Mouse (Mus musculus) lung, postnatal 0 days (tissue): ENCODE data around the gene Arhgap15.

ENCODE experiments used
- CTCF ChIP-seq: IDR thresholded peaks from 2 replicates; pipeline ENCODE4 v1.5.1; 2016; ENCODE audit warnings: antibody characterized with exemption, mild to moderate bottlenecking
- EP300 ChIP-seq: IDR thresholded peaks from 2 replicates; pipeline ENCODE4 v1.6.1; 2016; ENCODE audit warnings: antibody characterized with exemption, mild to moderate bottlenecking, control low read depth

- no peak for TF ChIP-seq CTCF
- no peak for TF ChIP-seq EP300
These were observed 47.8 kb downstream of the Arhgap15 start for GRCm38 (mm10) chr2:43796448-43796847.
